Mouse (Mus musculus) adrenal gland, adult 2 months (tissue): ENCODE data around the gene Vps35. TPM values are rescaled to one million over a fixed set of nuclear protein-coding genes. Genes with fewer than 3 reads are reported as not detected.

ENCODE experiments used
- polyA plus RNA-seq: library from polyadenylated mRNA; depleted of rRNA; stranded (reverse); fragments of >200 nt; gene quantifications from 2 replicates; pipeline ENCODE4 v1.2.3, GENCODE M21; 2012; rRNA removed
- total RNA-seq, 2 experiments: library from RNA; stranded (reverse); gene quantifications; 2 replicates each; pipeline ENCODE4 v1.2.3; 2021

Gene Vps35
- total and polyA plus RNA-seq, 3 experiments = 4.3 to 101 (median 90.1) TPM

Other genes with a start within 250 kb of the Vps35 start
- 10 to 100 TPM; 12.3 to 13.5 TPM for gene Fbxw9, start 239.7 kb downstream of the Vps35 start, total RNA-seq
- gene Fbxw9, start 239.7 kb downstream of the Vps35 start, polyA plus RNA-seq = 55.8 and 56.2 TPM in 2 replicates
- not detected for gene Gm5741, start 231.8 kb downstream of the Vps35 start, total RNA-seq
- gene Gm5741, start 231.8 kb downstream of the Vps35 start, polyA plus RNA-seq = not detected in 2 replicates
- gene Dhps, start 228.0 kb downstream of the Vps35 start, total RNA-seq = 10 to 100 TPM; 26.0 to 28.3 TPM
- 68.6 and 69.6 TPM in 2 replicates for gene Dhps, start 228.0 kb downstream of the Vps35 start, polyA plus RNA-seq
- gene Wdr83os, start 219.1 kb downstream of the Vps35 start, total RNA-seq = 10 to 100 TPM; 77.5 to 90.1 TPM
- gene Wdr83os, start 219.1 kb downstream of the Vps35 start, polyA plus RNA-seq = 104 and 142 TPM in 2 replicates
- 10 to 100 TPM; 17.4 to 24.9 TPM for gene Wdr83, start 218.5 kb downstream of the Vps35 start, total RNA-seq
- 15.3 and 17.4 TPM in 2 replicates for gene Wdr83, start 218.5 kb downstream of the Vps35 start, polyA plus RNA-seq
- 10 to 100 TPM; 34.0 to 52.7 TPM for gene Man2b1, start 216.5 kb downstream of the Vps35 start, total RNA-seq
- gene Man2b1, start 216.5 kb downstream of the Vps35 start, polyA plus RNA-seq = 36.1 and 46.0 TPM in 2 replicates
- gene Zfp791, start 176.7 kb downstream of the Vps35 start, total RNA-seq = 1 to 10 TPM; 1.6 to 2.0 TPM
- 0.08 and 0.25 TPM in 2 replicates for gene Zfp791, start 176.7 kb downstream of the Vps35 start, polyA plus RNA-seq
- not detected for gene Cks1brt, start 147.9 kb downstream of the Vps35 start, total RNA-seq
- gene Cks1brt, start 147.9 kb downstream of the Vps35 start, polyA plus RNA-seq = not detected in 2 replicates
- gene Olfr371, start 73.8 kb downstream of the Vps35 start, total RNA-seq = not detected
- gene Olfr371, start 73.8 kb downstream of the Vps35 start, polyA plus RNA-seq = not detected in 2 replicates
- 10 to 100 TPM; 13.6 to 17.2 TPM for gene Orc6, start 170 bp downstream of the Vps35 start, total RNA-seq
- 4.0 and 4.4 TPM in 2 replicates for gene Orc6, start 170 bp downstream of the Vps35 start, polyA plus RNA-seq
- gene Mylk3, start 86.5 kb upstream of the Vps35 start, total RNA-seq = under 1 TPM; 0.23 to 0.62 TPM
- 0.03 and 0.15 TPM in 2 replicates for gene Mylk3, start 86.5 kb upstream of the Vps35 start, polyA plus RNA-seq
- 10 to 100 TPM; 20.4 to 46.6 TPM for gene 4921524J17Rik, start 133.0 kb upstream of the Vps35 start, total RNA-seq
- gene 4921524J17Rik, start 133.0 kb upstream of the Vps35 start, polyA plus RNA-seq = 1.8 and 3.2 TPM in 2 replicates
- gene Gpt2, start 192.8 kb upstream of the Vps35 start, total RNA-seq = 100 to 1,000 TPM in 1 of 2 experiments, 10 to 100 TPM in 1; 68.8 to 379 TPM
- 214 and 283 TPM in 2 replicates for gene Gpt2, start 192.8 kb upstream of the Vps35 start, polyA plus RNA-seq